10 mouse cellular contexts compared by ENCODE assay signal in genomic region chr15:83215322-83216216, GRCm38 (mm10). TPM values are rescaled to one million over a fixed set of nuclear protein-coding genes. Genes with fewer than 3 reads are reported as not detected.
DNase-seq lines count a peak whose midpoint lies in the region; ATAC-seq and TF ChIP-seq lines count a peak whose summit lies in the region.
"Had no signal": no experiment of that assay in that cellular context is flagged by ENCODE, and none has a peak within 500 bp of the region (broad histone marks: within the 10 kb centered on the region; RNA-seq: fewer than 3 reads in every experiment).

No protein-coding gene starts in this region.

- no peak overlapping the region for H3K4me3 ChIP-seq in lung, postnatal 0 days (ENCODE audit: low read depth, low read length)
- no peak overlapping the region for H3K4me3 ChIP-seq in forebrain, embryonic 16.5 days (replicated peaks; ENCODE audit: low read length)
- H3K4me3 ChIP-seq in limb, embryonic 12.5 days (replicated peaks), result no peak overlapping the region
- H3K4me3 ChIP-seq in stomach, embryonic 16.5 days (replicated peaks; ENCODE audit: low read length), result no peak overlapping the region

- H3K36me3 ChIP-seq in lung, postnatal 0 days (ENCODE audit: insufficient read depth, low read length), result no peaks in the 10 kb centered on the region
- H3K36me3 ChIP-seq in forebrain, embryonic 16.5 days (ENCODE audit: control insufficient read depth, insufficient read depth), result no peaks in the 10 kb centered on the region
- no peaks in the 10 kb centered on the region for H3K36me3 ChIP-seq in limb, embryonic 12.5 days
- no peaks in the 10 kb centered on the region for H3K36me3 ChIP-seq in stomach, embryonic 16.5 days (ENCODE audit: control insufficient read depth, insufficient read depth, low read length)

- no peak for TF ChIP-seq CTCF in lung, postnatal 0 days (IDR thresholded peaks at IDR 0.05)

- peak; percentile 82 for ATAC-seq in lung, postnatal 0 days
- ATAC-seq in forebrain, embryonic 16.5 days, result no peak; the same call in 1 of the 2 replicates
- peak; percentile 76; the same call in 1 of the 2 replicates for ATAC-seq in limb, embryonic 12.5 days (ENCODE audit: insufficient number of reproducible peaks, insufficient read depth, low FRiP score, low TSS enrichment, low read depth)
- ATAC-seq in stomach, embryonic 16.5 days (ENCODE audit: insufficient read depth, low FRiP score), result peak; percentile 82

- no peak overlapping the region for H3K4me2 ChIP-seq in lung, postnatal 0 days (replicated peaks; ENCODE audit: low read depth, low read length)
- H3K4me2 ChIP-seq in forebrain, embryonic 16.5 days (ENCODE audit: low read length), result no peak overlapping the region
- H3K4me2 ChIP-seq in limb, embryonic 12.5 days, result no peak overlapping the region
- H3K4me2 ChIP-seq in stomach, embryonic 16.5 days (ENCODE audit: low read depth, low read length), result no peak overlapping the region

- no peaks in the 10 kb centered on the region for H3K9me3 ChIP-seq in lung, postnatal 0 days (ENCODE audit: low read length)
- H3K9me3 ChIP-seq in forebrain, embryonic 16.5 days (ENCODE audit: control insufficient read depth, low read length), result no peaks in the 10 kb centered on the region
- peaks cover 7% of the 10 kb centered on the region for H3K9me3 ChIP-seq in limb, embryonic 12.5 days
- 0 out of 2 replicates have a peak, but pooled peaks cover 4% of the 10 kb centered on the region for H3K9me3 ChIP-seq in stomach, embryonic 16.5 days (replicated peaks; ENCODE audit: control insufficient read depth, low read length)

- DNase-seq in lung, postnatal 0 days (ENCODE audit: low spot score), result peak; percentile 85
- DNase-seq in lung, postnatal 14 days, result no peak
- no peak for DNase-seq in c-Kit-positive CD71-positive TER-119-positive erythroid progenitor cells, embryonic 14.5 days (ENCODE audit: low spot score)
- DNase-seq in adrenal gland, adult 8-10 months, result no peak
- DNase-seq in spleen, postnatal 4 days (ENCODE audit: low spot score in 2 of 2), result no peak
- DNase-seq: layer of hippocampus, postnatal 36 days; right cerebral cortex, postnatal 4 days had no signal

- 40% methylated on average over 5 of the region's 5 CpGs for WGBS in lung, postnatal 0 days
- 49% methylated on average over 5 of the region's 5 CpGs for WGBS in forebrain, embryonic 16.5 days
- WGBS in limb, embryonic 12.5 days, result 32% methylated on average over 5 of the region's 5 CpGs
- 29% methylated on average over 5 of the region's 5 CpGs for WGBS in stomach, embryonic 16.5 days

- H3K27me3 ChIP-seq in lung, postnatal 0 days (replicated peaks; ENCODE audit: insufficient read depth, low read length), result no peaks in the 10 kb centered on the region
- no peaks in the 10 kb centered on the region for H3K27me3 ChIP-seq in forebrain, embryonic 16.5 days (replicated peaks; ENCODE audit: control insufficient read depth, insufficient read depth, low read length)
- H3K27me3 ChIP-seq in limb, embryonic 12.5 days, result no peaks in the 10 kb centered on the region
- H3K27me3 ChIP-seq in stomach, embryonic 16.5 days (ENCODE audit: control insufficient read depth, insufficient read depth, low read length), result no peaks in the 10 kb centered on the region

- no peak overlapping the region for H3K9ac ChIP-seq in lung, postnatal 0 days (replicated peaks; ENCODE audit: low read depth)
- no peak overlapping the region for H3K9ac ChIP-seq in forebrain, embryonic 16.5 days (replicated peaks; ENCODE audit: low read depth, low read length)
- H3K9ac ChIP-seq in limb, embryonic 12.5 days (replicated peaks), result no peak overlapping the region
- peak overlapping the region; percentile 49 for H3K9ac ChIP-seq in stomach, embryonic 16.5 days (ENCODE audit: low read length)

- peak; percentile 72 for TF ChIP-seq EP300 in lung, postnatal 0 days (IDR thresholded peaks at IDR 0.05)

- H3K4me1 ChIP-seq in lung, postnatal 0 days (ENCODE audit: insufficient read depth, low read depth, low read length), result no peaks in the 10 kb centered on the region
- H3K4me1 ChIP-seq in forebrain, embryonic 16.5 days (replicated peaks; ENCODE audit: control insufficient read depth, insufficient read depth, low read length), result no peaks in the 10 kb centered on the region
- peaks cover 15% of the 10 kb centered on the region for H3K4me1 ChIP-seq in limb, embryonic 12.5 days (replicated peaks)
- peaks cover 9% of the 10 kb centered on the region for H3K4me1 ChIP-seq in stomach, embryonic 16.5 days (ENCODE audit: control insufficient read depth, insufficient read depth, low read length)

- H3K27ac ChIP-seq in lung, postnatal 0 days (ENCODE audit: low read length), result peak overlapping the region; percentile 71
- H3K27ac ChIP-seq in forebrain, embryonic 16.5 days (ENCODE audit: low read length), result peak overlapping the region; percentile 14; the same call in 1 of the 2 replicates
- peak overlapping the region; percentile 92 for H3K27ac ChIP-seq in limb, embryonic 12.5 days
- peak overlapping the region; percentile 93 for H3K27ac ChIP-seq in stomach, embryonic 16.5 days (ENCODE audit: low read length)

RNA-seq across cellular contexts. Expression of gene A4galt, which starts 36.0 kb away (rescaled TPM):
- 15.2 and 16.0 TPM in 2 replicates for polyA plus RNA-seq in lung, postnatal 0 days (2015; fragmentation: Nextera tagmentation; extraction: Ambion mirVana)
- polyA plus RNA-seq in forebrain, embryonic 16.5 days (2015; fragmentation: Nextera tagmentation; extraction: Ambion mirVana), result 2.4 and 2.8 TPM in 2 replicates
- 0.16 TPM in 1 of 2 replicates, not detected in the other for polyA plus RNA-seq in limb, embryonic 12.5 days (2016; fragmentation: Nextera tagmentation; extraction: Ambion mirVana)
- polyA plus RNA-seq in stomach, embryonic 16.5 days (2015; fragmentation: Nextera tagmentation; extraction: Ambion mirVana), result 15.3 and 16.9 TPM in 2 replicates
- 10 to 100 TPM in 3 of 4 experiments, 1 to 10 TPM in 1; 8.1 to 18.4 (median 12.7) TPM for total RNA-seq in adrenal gland, adult 8-10 months (2022)

RNA-seq across cellular contexts. Expression of gene Cyb5r3, which starts 43.2 kb away (rescaled TPM):
- 170 and 183 TPM in 2 replicates for polyA plus RNA-seq in lung, postnatal 0 days (2015; fragmentation: Nextera tagmentation; extraction: Ambion mirVana)
- polyA plus RNA-seq in forebrain, embryonic 16.5 days (2015; fragmentation: Nextera tagmentation; extraction: Ambion mirVana), result 92.1 and 112 TPM in 2 replicates
- polyA plus RNA-seq in limb, embryonic 12.5 days (2016; fragmentation: Nextera tagmentation; extraction: Ambion mirVana), result 85.8 and 113 TPM in 2 replicates
- polyA plus RNA-seq in stomach, embryonic 16.5 days (2015; fragmentation: Nextera tagmentation; extraction: Ambion mirVana), result 211 and 262 TPM in 2 replicates
- total RNA-seq in adrenal gland, adult 8-10 months (2022), result 100 to 1,000 TPM; 296 to 432 (median 354) TPM

Comparison
In these comparisons a context has a peak if more than half of its experiments do, and no peak if none do; other contexts are left out.
1. H3K27ac ChIP-seq: peak in every context shown above with its lines; median percentile 93 in stomach, embryonic 16.5 days; 92 in limb, embryonic 12.5 days; 71 in lung, postnatal 0 days; 14 in forebrain, embryonic 16.5 days.